Mouse (Mus musculus): ENCODE data around the gene Cluh. TPM values are rescaled to one million over a fixed set of nuclear protein-coding genes. Genes with fewer than 3 reads are reported as not detected.

The Cluh gene
- polyA plus RNA-seq, 1 experiment from 2014 or later = 21.4 TPM

- Histone ChIP-seq H3K4me1 (no peaks in the 10 kb centered on the region), H3K36me3 (peaks cover 83% of the 10 kb centered on the region), H3K27me3 (no peaks in the 10 kb centered on the region), H3K4me2 (replicated peaks) (no peak overlapping the region), H3K27ac (no peak overlapping the region), H3K9me3 (no peaks in the 10 kb centered on the region), H3K4me3 (no peak overlapping the region), H3K9ac (no peak overlapping the region)
- 95% methylated on average over 14 of the region's 14 CpGs for WGBS
- no peak for ATAC-seq (ENCODE audit: low FRiP score, low read depth)
Observed at GRCm38 (mm10) chr11:74666776-74667581, 17.7 kb downstream of the Cluh start.

GRCm38 (mm10) chr11:74667582-74668010 lies 18.3 kb downstream of the Cluh start:
- no peaks in the 10 kb centered on the region for H3K9me3 ChIP-seq
- no peak overlapping the region for H3K4me2 ChIP-seq (replicated peaks)
- H3K36me3 ChIP-seq = peaks cover 77% of the 10 kb centered on the region
- no peak overlapping the region for H3K27ac ChIP-seq
- no peak for ATAC-seq (ENCODE audit: low FRiP score, low read depth)
- 96% methylated on average over 13 of the region's 13 CpGs for WGBS
- no peaks in the 10 kb centered on the region for H3K4me1 ChIP-seq
- H3K4me3 ChIP-seq = no peak overlapping the region
- no peak overlapping the region for H3K9ac ChIP-seq
- no peaks in the 10 kb centered on the region for H3K27me3 ChIP-seq

DNA sequence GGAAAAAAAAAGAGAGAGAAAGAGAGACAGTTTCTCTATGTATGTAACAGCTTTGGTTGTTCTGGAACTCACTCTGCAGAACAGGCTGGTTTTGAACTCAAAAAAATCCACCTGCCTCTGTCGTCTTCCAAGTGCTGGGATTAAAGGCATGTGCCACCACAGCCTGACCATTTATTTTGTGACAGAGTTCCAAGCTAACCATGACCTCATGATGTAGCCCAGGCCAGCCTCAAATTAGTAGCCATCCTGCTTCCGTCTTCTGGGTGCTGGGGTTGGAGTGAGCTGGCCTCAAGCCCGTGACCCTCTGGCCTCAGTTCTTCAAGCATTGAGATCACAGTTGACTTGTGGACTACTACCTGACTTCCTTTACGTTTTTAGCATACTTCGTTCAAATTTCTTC lies 19.2 kb downstream of the Cluh start:
- no peak for ATAC-seq (ENCODE audit: low FRiP score, low read depth)
- Histone ChIP-seq H3K36me3 (peaks cover 76% of the 10 kb centered on the region), H3K9me3 (no peaks in the 10 kb centered on the region), H3K27me3 (no peaks in the 10 kb centered on the region), H3K27ac (no peak overlapping the region), H3K4me3 (no peak overlapping the region), H3K9ac (no peak overlapping the region), H3K4me1 (no peaks in the 10 kb centered on the region), H3K4me2 (replicated peaks) (no peak overlapping the region)
- 86% methylated on average over 5 of the region's 5 CpGs for WGBS

DNA sequence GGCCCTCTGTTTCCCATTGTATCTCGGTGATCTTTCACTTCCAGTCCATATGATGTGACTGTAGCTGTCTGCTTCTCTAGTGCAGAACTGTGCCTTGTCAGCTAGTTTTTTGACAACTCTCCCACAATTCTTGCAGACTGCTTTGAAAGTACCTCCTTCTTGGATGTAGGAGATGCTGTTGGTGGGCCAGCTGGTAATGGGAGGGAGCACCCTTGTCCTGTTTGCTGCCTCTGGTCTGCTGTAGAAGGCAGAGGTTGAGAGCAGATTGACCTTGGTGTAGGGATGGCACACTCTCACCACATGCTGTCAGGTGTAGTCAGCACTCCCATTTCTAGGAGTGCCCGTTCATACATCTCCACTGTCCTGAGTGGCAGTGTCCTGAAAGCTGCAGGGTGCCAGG lies 19.7 kb downstream of the Cluh start:
- ATAC-seq (ENCODE audit: low FRiP score, low read depth) = no peak
- H3K27me3 ChIP-seq = no peaks in the 10 kb centered on the region
- no peak overlapping the region for H3K9ac ChIP-seq
- 88% methylated on average over 2 of the region's 2 CpGs for WGBS
- no peaks in the 10 kb centered on the region for H3K9me3 ChIP-seq
- H3K36me3 ChIP-seq = peaks cover 74% of the 10 kb centered on the region
- H3K4me2 ChIP-seq (replicated peaks) = no peak overlapping the region
- H3K27ac ChIP-seq = no peak overlapping the region
- no peak overlapping the region for H3K4me3 ChIP-seq
- no peaks in the 10 kb centered on the region for H3K4me1 ChIP-seq

GRCm38 (mm10) chr11:74670151-74670550 lies 20.9 kb downstream of the Cluh start:
- Histone ChIP-seq H3K9ac (no peak overlapping the region), H3K4me2 (replicated peaks) (no peak overlapping the region), H3K27me3 (no peaks in the 10 kb centered on the region), H3K36me3 (peaks cover 74% of the 10 kb centered on the region), H3K4me1 (no peaks in the 10 kb centered on the region), H3K27ac (0 out of 2 replicates have a peak overlapping the region, but pooled peaks have one; percentile 22), H3K4me3 (no peak overlapping the region), H3K9me3 (no peaks in the 10 kb centered on the region)
- ATAC-seq (ENCODE audit: low FRiP score, low read depth) = no peak

DNA sequence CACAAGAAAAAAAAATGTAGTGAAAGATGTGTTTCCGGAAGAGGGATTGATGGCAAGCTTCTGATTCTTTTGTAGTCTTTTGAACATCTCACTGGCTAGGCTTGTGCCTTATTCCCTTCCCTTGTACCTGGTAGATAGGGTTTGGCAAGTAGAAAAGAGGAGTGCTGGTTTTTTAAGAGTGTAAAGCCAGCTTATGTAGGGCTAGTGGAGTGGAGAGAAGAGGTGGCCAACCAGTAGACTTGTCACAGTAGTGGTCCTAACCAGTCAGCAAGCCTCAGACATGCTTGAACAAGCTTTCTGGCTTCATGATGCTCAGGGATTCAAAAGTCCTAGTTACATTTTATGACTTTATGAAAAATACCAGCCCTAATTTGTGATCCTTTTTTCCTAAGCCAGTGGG lies 21.7 kb downstream of the Cluh start:
- no peak overlapping the region for H3K27ac ChIP-seq
- no peak overlapping the region for H3K4me3 ChIP-seq
- no peaks in the 10 kb centered on the region for H3K27me3 ChIP-seq
- no peak overlapping the region for H3K4me2 ChIP-seq (replicated peaks)
- WGBS = 85% methylated on average over 1 of the region's 1 CpGs
- ATAC-seq (ENCODE audit: low FRiP score, low read depth) = no peak
- H3K36me3 ChIP-seq = peaks cover 68% of the 10 kb centered on the region
- no peak overlapping the region for H3K9ac ChIP-seq
- H3K4me1 ChIP-seq = no peaks in the 10 kb centered on the region
- H3K9me3 ChIP-seq = no peaks in the 10 kb centered on the region

GRCm38 (mm10) chr11:74671839-74672238 lies 22.5 kb downstream of the Cluh start:
- 83% methylated on average over 5 of the region's 5 CpGs for WGBS
- H3K36me3 ChIP-seq = peaks cover 63% of the 10 kb centered on the region

GRCm38 (mm10) chr11:74672901-74673513 lies 23.7 kb downstream of the Cluh start:
- no peaks in the 10 kb centered on the region for H3K9me3 ChIP-seq
- no peak overlapping the region for H3K9ac ChIP-seq
- no peak overlapping the region for H3K27ac ChIP-seq
- no peak overlapping the region for H3K4me3 ChIP-seq
- H3K36me3 ChIP-seq = peaks cover 62% of the 10 kb centered on the region
- H3K4me1 ChIP-seq = no peaks in the 10 kb centered on the region
- H3K4me2 ChIP-seq (replicated peaks) = no peak overlapping the region
- no peaks in the 10 kb centered on the region for H3K27me3 ChIP-seq
- ATAC-seq (ENCODE audit: low FRiP score, low read depth) = 0 out of 2 replicates have a peak, but pooled peaks have one; percentile 44
- 81% methylated on average over 6 of the region's 6 CpGs for WGBS

More at GRCm38 (mm10) chr11:74671839-74672238, 22.5 kb downstream of the Cluh start:
- Histone ChIP-seq H3K27me3 (no peaks in the 10 kb centered on the region), H3K9ac (no peak overlapping the region), H3K4me2 (replicated peaks) (no peak overlapping the region), H3K4me1 (no peaks in the 10 kb centered on the region), H3K27ac (no peak overlapping the region), H3K4me3 (no peak overlapping the region), H3K9me3 (no peaks in the 10 kb centered on the region)
- ATAC-seq (ENCODE audit: low FRiP score, low read depth) = no peak

GRCm38 (mm10) chr11:74673561-74673960 lies 24.3 kb downstream of the Cluh start:
- Histone ChIP-seq H3K27me3 (no peaks in the 10 kb centered on the region), H3K4me1 (no peaks in the 10 kb centered on the region), H3K27ac (no peak overlapping the region; the same call in 1 of the 2 replicates), H3K9ac (no peak overlapping the region), H3K4me3 (no peak overlapping the region), H3K4me2 (replicated peaks) (no peak overlapping the region), H3K36me3 (peaks cover 62% of the 10 kb centered on the region), H3K9me3 (no peaks in the 10 kb centered on the region)
- ATAC-seq (ENCODE audit: low FRiP score, low read depth) = no peak
- WGBS = 89% methylated on average over 1 of the region's 1 CpGs

DNA sequence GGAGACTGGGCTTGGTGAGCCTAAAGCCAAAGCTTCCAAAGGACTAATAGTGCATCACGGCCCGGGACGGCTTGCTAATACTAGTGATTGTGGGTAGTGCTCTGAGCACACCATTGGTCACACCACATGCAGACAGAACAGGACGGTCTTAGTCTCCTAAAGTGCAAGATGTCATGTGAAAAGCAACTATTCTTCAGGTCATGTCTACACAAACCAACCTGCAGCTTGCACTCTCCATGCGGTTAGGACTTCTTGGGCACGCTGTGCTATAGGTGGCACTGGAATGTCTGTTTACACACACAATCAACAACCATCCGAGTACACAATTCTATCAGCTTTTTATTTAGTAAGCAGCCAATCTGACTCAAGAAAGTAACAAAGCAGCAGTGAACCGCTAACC lies 25.4 kb downstream of the Cluh start:
- H3K27ac ChIP-seq = no peak overlapping the region
- no peaks in the 10 kb centered on the region for H3K4me1 ChIP-seq
- no peak overlapping the region for H3K4me2 ChIP-seq (replicated peaks)
- no peaks in the 10 kb centered on the region for H3K27me3 ChIP-seq
- ATAC-seq (ENCODE audit: low FRiP score, low read depth) = no peak
- 96% methylated on average over 8 of the region's 8 CpGs for WGBS
- H3K36me3 ChIP-seq = peaks cover 62% of the 10 kb centered on the region
- no peaks in the 10 kb centered on the region for H3K9me3 ChIP-seq
- no peak overlapping the region for H3K4me3 ChIP-seq
- no peak overlapping the region for H3K9ac ChIP-seq

DNA sequence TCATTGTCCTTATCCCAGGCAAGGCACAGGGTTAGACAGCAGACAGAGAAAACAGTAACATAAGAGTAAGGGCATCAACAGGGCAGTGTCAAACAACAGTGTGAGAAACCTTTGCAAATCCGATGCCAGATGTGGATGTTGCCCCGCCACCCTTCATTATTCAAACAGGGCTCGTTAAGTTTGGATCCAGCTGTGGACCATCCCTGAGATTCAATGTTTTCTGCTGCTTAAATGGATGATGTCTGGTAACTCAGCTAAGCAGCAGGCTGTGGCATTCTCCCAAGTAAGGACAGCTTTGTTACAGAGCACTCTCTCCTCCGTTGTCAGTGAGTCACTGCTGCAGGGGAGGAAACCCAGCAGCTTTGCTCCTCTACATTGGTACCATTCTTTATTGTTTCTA lies 25.9 kb downstream of the Cluh start:
- 79% methylated on average over 4 of the region's 4 CpGs for WGBS
- ATAC-seq (ENCODE audit: low FRiP score, low read depth) = no peak
- H3K27ac ChIP-seq = no peak overlapping the region

GRCm38 (mm10) chr11:74692151-74692550 lies 42.9 kb downstream of the Cluh start:
- H3K36me3 ChIP-seq = peaks cover 47% of the 10 kb centered on the region
- no peaks in the 10 kb centered on the region for H3K9me3 ChIP-seq
- no peaks in the 10 kb centered on the region for H3K4me1 ChIP-seq
- H3K27me3 ChIP-seq = no peaks in the 10 kb centered on the region
- H3K27ac ChIP-seq = no peak overlapping the region
- no peak overlapping the region for H3K4me3 ChIP-seq
- 82% methylated on average over 1 of the region's 1 CpGs for WGBS
- ATAC-seq (ENCODE audit: low FRiP score, low read depth) = no peak
- H3K9ac ChIP-seq = no peak overlapping the region
- no peak overlapping the region for H3K4me2 ChIP-seq (replicated peaks)

More for the DNA sequence above, 25.9 kb downstream of the Cluh start:
- no peak overlapping the region for H3K9ac ChIP-seq
- H3K36me3 ChIP-seq = peaks cover 62% of the 10 kb centered on the region
- no peaks in the 10 kb centered on the region for H3K9me3 ChIP-seq
- no peaks in the 10 kb centered on the region for H3K4me1 ChIP-seq
- no peak overlapping the region for H3K4me2 ChIP-seq (replicated peaks)
- H3K4me3 ChIP-seq = no peak overlapping the region
- no peaks in the 10 kb centered on the region for H3K27me3 ChIP-seq

Measured in limb, embryonic 13.5 days (tissue).